Mouse (Mus musculus) cerebellum, adult 11-12 months (tissue): ENCODE data around the gene Tdo2.

ENCODE experiments used
- DNase-seq: peaks from one replicate; pipeline ENCODE4 v3.0.0; 2022

Gene Tdo2

DNA sequence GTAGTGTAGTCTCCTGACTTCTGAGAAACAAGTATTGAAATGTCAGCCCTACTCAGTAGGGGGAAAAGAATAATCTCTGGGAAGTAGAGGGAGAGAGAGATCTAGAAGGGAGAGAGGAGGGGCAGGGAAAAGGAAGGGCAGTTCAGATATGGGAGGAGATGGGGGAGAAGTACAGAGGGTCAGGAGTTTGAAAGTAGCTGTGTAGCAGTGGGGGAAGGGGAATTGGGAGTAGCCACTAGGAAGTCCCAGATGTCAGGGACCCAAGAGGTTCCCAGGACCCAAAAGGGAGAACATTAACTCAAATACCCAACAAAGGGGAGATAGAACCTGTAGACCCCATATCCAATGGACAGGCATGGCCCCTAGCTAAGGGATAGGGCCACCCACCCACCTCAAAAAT, at the start of gene Tdo2:
Tdo2 (minus strand) TSS at position 101 of the 400 bp plus-strand sequence.
- DNase-seq = no peak

DNA sequence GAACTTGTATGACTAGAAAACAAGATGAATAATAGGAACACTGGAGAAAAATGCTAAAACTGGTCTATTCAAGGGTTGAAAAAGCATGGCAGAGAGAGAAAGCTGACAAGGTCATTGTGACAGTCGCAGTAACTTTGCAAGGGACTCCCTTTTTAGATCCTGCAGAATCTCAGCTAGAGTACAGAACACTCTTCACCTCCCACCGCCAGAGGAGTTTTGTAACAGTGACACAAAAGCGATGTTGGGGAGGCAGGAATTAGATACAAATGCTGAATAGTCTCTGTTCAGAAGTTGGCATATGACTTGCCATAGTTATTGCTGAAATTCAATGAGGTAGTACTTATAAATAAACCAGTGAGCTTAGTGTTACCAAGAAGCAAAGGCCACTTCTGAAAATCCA, 47.1 kb upstream of the Tdo2 start:
- DNase-seq = no peak

DNA sequence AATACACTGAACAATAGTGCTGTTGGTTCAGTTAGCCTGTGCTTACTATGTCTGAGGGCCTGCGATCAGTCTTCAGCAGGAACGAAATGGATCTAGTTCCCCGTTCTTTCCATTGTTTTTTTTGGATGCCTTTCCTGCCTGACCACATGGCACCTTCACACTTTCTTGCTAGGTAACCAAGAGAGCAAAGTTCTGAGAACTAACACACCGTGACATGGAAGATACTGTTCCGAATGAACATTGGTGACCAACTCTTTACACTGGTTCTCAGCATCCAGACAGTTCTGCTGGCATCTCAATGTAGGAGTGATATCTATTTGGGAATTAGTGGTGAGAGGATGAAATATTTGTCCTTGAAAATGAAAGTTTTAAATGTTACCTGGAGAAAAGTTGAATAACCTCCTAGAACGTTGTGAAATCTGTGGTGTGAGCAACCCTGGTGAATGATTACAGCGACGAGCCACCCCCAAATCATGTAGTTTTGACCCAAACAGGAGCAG, 46.5 kb upstream of the Tdo2 start:
- DNase-seq = no peak

DNA sequence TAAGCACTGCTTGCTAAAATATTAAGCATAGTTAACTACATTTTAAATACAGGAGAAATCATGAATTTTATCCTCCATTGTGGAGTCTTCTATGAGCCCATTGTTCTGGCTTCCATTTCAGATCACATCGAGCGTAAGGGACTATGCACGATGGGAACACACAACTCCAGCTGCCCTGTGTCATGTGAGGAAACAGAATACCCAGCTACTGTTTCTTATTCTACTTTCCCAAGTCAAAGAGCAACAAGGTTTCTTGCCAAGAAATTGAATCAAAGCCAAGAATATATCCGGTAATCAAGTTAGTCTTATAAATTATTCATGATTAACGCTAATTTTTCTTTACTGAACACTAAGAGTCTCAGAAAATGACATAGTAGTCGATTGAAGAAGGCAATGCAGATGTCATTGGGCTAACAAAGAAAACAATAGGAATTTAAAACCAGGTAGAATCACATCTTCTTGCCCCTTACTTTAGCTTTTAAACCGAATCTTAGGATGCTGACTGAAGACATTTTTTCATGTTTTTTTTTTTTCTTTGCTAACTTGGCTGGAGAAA, 38.2 kb upstream of the Tdo2 start:
- DNase-seq = no peak

DNA sequence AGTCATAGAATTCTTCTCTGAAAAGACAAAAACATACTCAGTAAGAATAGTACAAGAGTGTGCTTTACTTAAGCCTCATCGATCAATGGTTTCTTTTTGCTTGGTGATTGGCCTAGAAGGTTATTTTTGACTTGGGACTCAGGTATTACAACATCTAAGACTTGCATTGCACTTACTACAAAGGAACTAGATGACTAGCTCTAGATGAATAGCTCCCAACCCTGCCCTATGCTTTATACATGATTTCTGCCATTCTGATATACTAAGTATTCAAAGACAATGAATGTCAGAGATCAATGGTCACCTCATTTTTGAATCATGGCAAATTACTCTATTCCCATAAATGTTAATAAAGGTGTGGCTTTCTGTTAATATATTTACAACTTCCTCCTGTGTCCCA, 31.0 kb upstream of the Tdo2 start:
- DNase-seq = no peak

DNA sequence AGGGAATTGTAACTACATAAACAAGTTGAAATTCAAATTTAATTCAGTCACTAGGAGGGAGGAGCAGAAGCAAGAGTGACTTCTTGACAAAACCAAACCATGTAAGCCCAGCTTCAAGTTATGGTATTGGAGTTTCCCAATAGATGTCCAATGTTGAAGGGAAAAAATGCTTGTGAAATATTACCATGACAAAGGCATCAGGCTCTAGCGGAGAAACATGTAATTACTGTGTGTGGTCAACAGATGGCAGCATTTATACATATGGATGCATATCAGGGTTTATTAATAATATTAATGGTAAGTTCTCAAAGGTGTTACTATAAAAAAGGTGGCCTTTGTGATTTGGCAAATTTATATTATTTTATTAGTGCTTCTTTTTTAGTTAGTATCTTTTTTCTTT, 20.0 kb upstream of the Tdo2 start:
- no peak for DNase-seq

DNA sequence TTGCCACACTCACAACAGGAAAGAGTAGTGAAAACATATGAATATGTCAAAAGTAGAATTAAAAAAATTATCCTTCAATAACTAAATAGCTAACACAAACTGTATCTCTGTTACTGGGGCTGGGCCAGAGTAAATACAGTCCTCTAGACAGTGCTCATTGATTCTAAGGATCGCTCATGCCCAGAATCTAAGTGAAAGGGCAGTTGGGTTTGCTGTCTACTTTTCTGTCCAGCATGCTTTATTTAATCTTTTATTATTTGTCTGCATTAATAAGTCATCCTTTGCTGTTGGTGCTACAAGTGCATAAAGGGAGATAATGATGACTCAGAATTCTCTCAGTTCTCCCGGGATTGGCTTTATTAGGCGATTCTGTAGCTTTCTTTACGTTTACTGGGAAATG, 19.4 kb upstream of the Tdo2 start:
- no peak for DNase-seq

DNA sequence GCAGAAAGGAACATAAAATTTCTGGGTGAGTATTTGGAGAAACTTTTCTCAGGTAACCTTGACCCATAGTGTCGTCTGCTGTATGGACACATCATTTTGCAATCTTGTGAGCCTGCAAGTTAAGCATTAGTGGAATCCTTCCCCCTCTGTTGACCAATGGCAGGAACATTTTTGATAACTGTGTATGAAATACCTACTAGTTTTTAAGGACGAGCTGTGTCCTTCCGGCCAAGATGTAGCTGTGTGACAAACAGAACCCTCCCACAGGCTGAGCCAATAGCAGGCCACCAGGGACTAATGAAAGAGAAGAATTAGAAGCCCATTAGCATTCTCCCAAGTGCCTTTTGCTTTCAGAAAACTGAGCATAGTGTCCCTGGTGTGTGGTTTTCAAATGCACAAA, 14.5 kb upstream of the Tdo2 start:
- no peak for DNase-seq

DNA sequence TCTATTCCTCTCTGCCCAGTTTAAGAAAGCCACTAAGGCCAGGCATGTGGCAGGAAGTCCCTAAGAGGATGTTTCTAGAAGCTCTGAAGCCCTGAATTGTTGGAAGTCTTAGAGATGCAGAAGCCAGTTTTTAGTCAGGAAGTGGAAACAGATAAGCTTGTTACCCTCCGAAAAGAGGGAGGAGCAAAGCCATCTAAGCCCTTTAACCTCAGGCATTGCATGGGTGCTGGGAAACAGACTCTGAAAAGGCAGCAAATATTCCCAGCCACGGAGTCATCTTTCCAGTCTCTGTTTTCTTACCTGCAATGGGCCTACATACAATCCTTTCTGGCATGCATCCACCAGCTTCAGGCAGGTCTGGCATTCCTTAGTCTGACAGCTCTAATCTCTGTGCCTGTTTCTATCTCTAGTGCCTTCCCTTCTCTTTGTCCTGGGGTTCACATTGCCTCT, 13.7 kb upstream of the Tdo2 start:
- DNase-seq = no peak

DNA sequence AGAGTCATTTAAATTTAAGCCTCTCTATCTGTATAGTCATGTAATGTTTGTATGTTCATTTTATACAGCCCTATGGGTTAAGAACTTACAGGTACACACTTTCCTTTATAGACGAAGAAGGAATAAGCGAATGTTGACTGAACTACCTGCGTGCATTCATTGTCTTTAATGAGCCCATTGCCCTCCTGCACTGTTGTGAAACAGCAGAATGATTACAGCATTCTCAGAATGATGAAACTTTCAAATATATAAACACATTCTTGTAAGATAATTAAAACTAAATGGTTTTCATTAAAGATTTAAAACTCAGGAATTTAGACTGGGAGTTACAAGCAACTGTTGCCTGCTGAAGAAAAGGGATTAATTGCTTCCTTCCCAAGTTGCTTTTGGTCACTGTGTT, 11.6 kb upstream of the Tdo2 start:
- DNase-seq = no peak

DNA sequence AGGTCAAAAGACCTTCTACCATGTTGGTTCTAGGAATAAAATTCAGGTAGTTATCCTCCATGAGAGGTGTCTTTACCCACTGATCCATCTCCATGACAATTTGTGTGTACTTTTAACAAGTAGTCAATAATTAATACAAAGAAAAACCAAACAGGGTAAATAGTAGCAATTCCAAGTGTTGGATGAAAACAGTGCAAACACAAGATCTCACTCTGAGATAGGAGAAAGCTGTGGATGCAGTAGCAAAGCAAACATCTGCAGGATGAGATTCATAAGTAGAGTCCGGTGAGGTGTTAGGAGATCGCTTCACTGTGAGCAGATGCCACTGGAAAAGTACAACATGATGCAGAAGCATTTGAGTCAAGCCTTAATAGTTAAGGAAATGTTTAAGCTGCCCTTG, 10.1 kb upstream of the Tdo2 start:
- no peak for DNase-seq

DNA sequence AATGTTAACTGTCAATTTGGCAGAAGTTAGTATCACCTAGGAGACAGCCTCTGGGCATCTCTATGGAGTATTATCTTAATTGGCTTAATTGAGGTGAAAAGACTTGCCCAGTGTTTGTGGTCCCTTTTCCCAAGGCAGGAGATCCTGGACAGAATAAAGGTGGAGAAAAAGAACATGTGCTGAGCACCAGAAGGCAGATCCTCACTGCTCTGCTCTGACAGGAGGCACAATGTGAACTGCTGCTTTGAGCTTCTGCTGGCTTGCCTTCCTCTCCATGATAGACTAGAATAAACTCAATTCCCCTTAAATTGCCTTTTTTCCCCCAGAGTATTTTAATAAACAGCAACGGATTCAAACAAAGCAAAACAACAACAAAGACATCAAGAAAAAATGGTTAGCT, 9.1 kb upstream of the Tdo2 start:
- no peak for DNase-seq

DNA sequence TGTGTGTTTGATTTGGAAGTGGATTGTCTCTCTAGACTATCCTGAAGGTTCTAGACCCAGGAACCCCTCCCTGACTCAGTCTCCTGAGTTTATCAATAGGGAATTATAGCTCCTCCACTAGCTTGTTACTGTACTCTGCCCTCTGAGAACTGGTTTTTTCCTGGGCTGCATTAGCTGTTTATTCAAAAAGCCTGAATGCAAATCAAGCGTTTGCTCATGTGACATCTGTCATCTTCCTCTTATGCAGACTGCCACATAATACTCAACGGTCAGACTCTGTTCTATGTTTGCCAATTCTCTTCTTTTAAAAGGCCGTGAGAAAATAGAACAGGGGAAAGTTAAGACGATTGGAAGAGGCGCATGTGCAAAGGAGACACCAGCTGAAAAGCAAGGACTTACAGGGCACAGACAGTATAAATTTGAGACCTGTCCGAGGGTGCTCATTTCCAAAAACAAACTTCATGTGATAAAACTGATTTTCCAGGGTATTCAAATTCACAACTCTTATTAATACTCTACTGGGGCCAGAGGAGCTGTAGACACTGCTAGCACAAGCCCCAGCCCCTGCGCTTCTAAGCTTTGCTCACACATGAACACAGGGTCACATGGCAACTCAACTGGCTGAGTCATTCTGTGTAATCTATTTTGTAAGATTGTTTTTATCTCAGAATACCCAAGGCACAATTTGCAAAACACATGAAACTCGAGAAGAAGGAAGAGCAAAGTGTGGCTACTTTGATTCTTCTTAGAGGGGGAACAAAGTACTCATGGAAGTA, 7.3 kb upstream of the Tdo2 start:
- DNase-seq = no peak

DNA sequence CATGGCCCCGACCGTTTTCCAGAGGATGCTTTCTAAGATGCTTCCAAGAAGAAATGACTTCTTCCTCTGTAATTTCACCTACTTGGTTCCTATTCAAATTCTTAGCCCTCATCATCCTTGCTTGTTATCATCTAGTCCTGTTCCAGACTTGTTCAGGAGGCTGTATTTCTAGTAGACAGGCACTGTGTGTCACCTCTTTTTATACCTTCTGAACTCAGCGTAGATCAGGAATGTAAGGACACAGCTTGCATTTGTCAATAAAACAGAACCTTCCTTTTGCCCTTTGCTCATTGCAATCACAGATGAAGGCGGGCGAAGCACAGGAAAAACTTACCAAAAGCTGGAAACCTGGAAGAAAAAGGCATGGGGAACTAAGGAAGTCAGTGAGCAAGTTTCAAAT, 6.0 kb upstream of the Tdo2 start, which contains the start of gene Asic5:
Asic5 (plus strand) TSS at position 301 of the 400 bp plus-strand sequence.
- no peak for DNase-seq

DNA sequence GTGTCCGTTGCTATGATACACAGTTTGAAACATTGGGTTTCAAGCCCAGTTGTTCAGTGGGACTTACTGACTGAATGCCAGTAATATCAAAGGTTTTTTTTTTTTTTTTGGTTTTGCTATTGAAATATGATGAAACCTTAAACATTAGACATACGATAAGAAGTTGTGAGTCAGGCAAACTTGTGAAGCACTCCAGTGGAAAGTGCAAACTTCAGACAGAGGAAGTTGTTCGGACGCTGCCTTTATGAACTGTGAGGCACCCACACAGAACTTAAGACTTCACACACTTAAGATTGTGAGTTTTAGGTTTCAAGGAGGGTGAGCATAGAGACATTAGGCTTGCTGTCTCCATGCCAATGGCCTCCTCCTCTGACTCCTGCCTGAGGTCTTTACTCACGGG, 5.6 kb upstream of the Tdo2 start:
- DNase-seq = no peak

DNA sequence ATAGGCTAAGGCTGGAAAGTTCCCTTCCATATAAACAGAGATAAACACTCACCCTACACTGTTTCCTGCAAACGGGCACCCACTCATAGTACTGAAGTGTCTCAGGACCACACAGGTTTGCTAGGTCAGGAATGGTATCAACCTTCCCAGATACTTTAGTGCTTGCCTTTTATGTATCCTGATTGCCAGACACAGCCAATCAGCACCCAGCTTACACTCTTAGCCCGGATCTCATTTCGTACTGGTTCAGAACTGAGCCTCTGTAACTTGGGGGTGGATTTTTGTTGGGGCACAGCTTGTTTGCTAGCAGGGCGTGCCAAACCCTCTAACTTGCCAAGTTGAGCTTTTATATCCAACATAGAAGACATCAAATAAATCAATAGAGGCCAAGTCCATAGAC, 395 bp downstream of the Tdo2 start:
- DNase-seq = no peak

DNA sequence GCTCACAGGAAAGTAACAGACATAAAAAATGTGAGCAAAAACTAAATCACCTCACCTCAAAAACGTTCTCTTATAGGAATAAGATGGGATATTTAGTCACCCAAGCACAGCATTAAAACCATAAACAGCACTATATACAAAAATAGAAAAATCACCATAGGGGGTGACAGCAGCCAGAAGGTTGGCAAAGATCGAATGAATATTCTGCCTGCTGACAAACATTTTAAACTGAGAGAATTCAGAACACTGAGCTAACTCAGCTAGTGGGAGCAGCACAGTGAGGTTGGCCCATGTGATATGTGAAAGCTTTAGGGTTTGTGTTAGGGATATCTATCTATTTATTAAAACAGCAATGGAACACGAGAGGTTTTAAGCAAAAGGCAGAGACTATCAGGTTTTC, 11.4 kb downstream of the Tdo2 start:
- peak; percentile 57 for DNase-seq

DNA sequence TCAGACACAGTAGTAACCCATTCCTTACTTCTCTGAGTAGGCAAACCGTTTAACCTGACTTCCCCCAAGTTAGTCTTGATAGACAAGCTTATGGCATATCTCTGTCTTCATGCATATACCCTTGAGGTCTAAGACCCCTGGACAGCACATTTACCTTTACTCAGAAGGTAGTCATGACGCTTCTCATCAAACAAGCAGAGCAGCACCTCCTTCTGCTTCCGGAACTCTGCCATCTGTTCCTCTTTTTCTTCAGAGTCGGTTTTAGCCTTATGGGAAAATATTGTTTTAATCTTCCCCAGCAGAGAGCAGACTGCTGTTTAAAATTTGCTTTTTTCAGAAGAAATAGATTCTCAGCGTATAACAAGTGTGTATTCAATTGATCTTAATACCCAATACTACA, 12.2 kb downstream of the Tdo2 start:
- DNase-seq = peak; percentile 19

DNA sequence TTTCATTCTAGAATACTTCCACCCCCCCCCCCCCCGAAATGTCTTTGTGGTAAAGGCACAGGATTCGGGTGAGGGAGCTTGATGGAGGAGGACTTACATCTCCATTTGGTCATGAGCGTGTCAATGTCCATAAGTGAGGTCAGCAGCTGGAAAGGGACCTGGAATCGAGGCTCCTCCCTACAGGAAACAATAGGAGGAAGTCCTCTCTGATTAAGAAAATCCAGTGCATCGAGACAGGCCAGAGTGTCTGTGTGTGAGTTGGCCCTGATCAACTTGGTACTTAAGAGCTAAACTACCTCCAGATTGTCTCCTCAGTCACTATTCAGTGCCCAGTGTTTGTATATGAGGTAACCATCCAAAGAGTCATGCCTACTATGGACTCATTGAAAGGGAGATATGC, 14.7 kb downstream of the Tdo2 start:
- no peak for DNase-seq

DNA sequence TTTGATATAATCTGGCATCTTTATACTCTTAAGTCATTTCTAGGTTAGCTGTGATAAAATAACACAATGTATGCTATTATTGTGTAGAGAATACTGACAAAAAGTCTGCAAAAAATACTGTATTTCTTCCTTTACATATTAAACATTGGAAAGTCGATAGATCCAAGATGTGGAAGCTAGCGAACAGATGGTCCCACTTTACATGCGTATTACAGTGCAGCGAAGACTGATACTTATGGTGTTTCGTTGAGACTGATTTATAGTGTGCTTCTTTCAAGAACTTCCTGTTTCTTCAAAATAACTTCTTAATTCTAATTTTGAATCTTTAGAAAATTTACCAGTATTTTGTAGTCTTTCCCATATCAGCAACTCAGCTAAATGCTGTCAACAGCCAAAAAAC, 18.5 kb downstream of the Tdo2 start:
- DNase-seq = no peak

DNA sequence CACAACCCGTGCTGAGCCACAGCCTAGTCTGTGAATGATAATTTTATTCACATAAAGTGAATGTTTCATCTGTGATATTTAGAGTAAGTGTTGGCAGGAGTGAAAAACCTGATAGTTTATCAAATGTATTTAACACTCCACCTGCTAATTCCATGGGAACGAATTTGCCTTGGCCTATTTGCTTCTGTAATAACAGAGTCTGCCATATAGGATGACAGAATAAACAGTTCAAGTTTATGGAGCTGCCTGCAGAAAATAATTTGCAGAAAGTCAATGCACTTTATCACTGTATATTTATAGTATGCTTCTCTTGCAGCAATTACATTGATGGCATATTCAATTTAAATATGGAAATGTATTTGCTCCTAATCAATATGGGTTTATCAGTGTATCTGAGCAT, 24.2 kb downstream of the Tdo2 start:
- no peak for DNase-seq

DNA sequence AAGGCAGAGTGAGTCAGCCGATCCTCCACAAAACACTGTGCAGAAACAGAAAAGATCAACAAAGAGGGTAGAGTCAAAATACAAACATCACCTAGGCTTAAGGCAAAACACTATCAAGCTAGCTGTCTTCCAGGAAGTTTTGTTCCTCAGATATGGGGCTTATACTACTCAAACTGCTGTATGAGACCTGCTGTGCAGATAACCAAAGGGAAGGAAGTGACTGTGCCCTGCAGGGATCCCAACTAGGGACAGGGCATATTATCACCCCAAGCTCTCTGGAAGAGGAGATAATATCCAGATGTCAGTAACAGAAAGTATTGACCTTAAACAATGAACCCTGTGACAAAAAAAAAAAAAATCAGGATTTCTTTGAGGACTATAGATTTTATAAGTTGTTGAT, 27.0 kb downstream of the Tdo2 start:
- DNase-seq = no peak

DNA sequence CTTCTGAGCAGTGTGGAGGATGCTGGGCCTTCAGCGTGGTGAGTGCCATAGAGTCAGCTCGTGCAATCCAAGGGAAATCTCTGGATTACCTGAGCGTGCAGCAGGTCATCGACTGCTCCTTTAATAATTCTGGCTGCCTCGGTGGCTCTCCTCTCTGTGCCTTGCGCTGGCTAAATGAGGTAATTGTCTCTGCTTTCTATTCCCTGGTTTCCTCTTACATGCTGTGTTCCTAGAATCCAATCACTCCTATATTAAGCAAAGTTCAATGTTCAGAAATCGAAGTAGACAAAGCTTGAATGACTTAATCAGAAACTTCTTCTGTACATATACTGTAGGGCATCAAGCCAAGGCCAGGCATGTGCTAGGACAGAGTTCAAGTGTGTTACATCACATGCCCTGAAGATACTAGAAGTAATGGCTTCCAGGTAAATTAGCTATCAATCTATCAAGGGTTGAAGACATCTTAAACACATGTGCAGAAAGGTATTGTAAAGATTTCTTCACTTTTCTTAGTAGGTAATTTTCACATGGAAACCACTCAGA, 31.1 kb downstream of the Tdo2 start:
- DNase-seq = no peak

DNA sequence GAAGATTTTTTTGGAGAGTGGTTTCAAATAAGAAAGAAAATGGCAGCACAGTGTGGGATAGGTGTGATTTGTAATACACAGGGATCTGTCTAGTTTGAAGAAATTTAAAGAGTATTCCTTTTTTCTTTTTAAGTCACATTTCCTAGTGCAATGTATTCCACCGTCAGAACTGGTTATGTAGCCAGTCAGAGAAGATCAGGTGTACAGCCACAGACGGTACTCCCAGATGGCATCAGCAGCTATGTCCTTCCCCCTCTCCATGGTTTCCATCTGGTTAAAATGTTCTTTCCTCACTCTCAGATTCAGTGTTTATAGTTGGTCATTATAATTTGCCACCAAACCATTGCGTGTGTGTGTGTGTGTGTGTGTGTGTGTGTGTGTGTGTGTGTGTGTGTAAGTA, 32.9 kb downstream of the Tdo2 start:
- DNase-seq = no peak

DNA sequence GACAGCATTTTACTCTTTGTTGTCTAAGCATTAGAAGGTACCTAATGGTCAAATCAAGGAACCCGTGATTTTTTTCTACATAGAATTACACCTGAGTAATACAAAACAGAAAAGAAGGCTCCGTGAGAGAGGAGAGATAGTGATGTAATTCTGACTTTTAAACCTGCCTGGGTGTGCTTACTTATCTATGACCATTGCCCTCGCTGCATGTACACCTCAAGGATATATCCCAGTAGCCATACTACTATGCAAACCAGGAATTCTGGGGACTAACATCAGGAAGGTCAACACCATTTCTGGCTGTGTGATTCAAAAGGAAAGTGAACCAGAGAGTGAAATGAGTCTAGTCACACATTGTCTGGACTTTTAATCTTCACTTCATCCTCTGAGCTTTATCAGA, 33.7 kb downstream of the Tdo2 start:
- no peak for DNase-seq
